Mouse (Mus musculus): ENCODE measurements around the gene Olfr743.
"Not testable (repeated sequence)": the region's sequence is repeated elsewhere in the genome, so short reads cannot be mapped to it uniquely, and the experiment has no call there.

Gene Olfr743

DNA sequence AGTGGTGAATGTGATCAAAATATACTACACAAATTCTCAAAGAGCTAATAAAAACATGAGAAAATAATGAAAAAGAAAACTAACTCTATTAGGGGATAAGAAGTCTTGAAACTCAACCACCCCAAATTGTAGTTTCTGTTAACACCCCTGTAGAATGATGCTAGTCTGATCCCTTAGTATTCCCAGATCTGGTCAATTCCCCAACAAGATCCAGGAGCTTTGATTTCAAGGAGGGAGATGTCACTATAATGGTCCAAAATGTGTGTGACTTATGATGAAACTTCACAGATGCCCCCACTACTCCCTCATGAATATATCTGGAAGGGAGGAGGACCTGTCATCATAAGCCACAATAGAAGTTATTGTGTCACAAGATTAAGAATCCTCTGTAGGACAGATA lies at the start of gene Olfr743:
Gene Olfr743 (plus strand): TSS at position 301 of the 400 bp plus-strand sequence.
- DNase-seq (ENCODE audit: low read depth), result no peak

DNA sequence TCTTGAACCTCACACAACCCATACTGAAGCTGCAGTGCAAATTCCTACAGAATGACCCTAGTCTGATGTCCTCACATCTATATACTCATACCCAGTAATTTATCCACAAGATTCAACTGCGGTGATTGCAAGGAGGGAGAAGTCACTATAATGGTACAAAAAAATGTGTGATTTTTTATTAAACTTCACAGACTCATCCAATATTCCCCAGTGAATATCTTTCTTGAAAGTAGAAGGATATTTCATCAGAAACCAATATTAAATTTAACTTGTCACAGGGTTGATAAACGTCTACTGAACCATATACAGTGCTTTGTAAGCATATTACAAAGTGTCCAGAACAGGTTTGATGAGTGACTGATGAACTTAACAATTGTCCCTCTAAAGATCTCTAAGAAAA lies 49.2 kb upstream of the Olfr743 start, which contains the start of gene Olfr741:
Gene Olfr741 (plus strand): TSS at position 301 of the 400 bp plus-strand sequence.
- DNase-seq (ENCODE audit: low read depth), result no peak

DNA sequence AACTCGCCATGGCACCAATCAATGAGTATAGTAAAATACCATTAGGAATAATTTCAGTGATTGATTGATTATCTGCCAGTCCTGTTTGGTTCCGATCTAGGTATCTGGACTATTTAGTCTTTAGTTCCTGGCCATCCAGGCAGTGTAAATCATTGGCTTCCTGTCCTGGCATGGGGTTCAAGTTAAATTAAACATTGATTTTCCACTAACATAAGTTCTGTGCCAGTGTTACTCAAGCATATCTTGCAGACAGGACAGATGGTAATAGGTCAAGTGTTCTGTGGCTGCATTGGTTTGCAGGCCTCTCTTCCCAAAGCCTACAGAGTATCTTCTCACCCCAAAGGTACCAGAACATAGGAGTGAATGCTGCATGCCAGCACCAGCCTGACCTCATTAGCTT lies 43.2 kb upstream of the Olfr743 start:
- DNase-seq (ENCODE audit: low read depth), result no peak

DNA sequence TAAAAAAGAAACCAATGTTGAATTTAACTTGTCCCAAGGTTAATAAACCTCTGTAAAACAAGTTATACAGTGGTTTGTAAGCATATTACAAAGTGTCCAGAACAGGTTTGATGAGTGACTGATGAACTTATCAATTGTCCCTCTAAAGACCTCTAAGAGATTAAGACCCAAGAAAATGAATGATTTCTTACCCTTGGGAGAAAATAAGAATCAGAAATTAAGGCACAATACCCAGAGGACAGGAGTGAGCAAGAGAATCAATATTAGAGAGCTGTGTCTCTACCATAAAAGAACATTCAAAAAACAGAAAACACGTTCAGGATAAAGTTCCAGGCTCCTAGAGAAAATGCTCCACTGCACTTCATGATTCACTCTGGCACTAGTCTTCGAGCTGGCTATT lies 18.3 kb upstream of the Olfr743 start, which contains the start of gene Olfr742:
Gene Olfr742 (plus strand): TSS at position 301 of the 400 bp plus-strand sequence.
- no peak for DNase-seq (ENCODE audit: low read depth)

DNA sequence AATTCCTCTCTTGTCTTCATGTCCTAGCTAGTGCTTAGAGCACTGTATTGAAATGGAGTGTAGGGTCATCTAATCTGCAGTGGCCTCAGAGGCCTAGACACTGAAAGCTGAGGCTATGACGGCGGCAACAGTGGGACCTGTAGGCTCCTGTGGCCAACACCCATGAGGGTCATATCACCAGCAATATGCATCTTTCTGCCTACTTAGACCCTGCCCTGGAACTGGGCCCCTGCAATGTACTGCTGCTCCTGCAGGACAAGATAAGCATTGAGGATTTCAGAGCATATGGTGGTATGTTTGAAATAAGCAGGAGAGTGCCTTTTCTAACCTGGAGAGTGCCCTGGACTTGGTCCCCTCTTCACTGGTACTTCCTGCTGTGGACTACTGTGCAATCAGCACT lies 31.1 kb downstream of the Olfr743 start:
- no peak for DNase-seq (ENCODE audit: low read depth)

DNA sequence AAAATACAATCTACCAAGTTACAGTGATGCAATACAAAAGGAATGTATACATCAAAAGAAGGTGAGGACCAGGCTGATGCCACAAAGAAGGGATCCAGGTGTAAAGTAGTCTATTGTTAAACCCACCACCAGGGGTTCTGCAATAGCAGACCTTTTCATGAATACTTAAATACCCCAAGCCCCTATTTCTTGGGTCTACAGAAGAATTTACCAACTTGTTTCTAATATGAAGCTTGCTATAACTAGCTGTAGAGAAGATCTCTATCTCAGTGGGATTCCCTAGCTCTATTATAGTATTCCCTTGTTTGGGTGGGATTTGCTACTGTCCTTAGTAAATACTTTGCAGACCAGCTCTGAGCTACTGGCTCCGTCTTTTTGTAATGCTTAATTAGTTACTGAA lies 51.4 kb downstream of the Olfr743 start:
- not testable (repeated sequence) for DNase-seq (ENCODE audit: low read depth)
